Mouse (Mus musculus): ENCODE data around the gene Chd9. TPM values are rescaled to one million over a fixed set of nuclear protein-coding genes. Genes with fewer than 3 reads are reported as not detected.
A peak's percentile ranks its signal among the peaks of the same experiment; 100 is the strongest.

The Chd9 gene
- polyA plus RNA-seq, 1 experiment from 2014 or later: 60.0 TPM

DNA sequence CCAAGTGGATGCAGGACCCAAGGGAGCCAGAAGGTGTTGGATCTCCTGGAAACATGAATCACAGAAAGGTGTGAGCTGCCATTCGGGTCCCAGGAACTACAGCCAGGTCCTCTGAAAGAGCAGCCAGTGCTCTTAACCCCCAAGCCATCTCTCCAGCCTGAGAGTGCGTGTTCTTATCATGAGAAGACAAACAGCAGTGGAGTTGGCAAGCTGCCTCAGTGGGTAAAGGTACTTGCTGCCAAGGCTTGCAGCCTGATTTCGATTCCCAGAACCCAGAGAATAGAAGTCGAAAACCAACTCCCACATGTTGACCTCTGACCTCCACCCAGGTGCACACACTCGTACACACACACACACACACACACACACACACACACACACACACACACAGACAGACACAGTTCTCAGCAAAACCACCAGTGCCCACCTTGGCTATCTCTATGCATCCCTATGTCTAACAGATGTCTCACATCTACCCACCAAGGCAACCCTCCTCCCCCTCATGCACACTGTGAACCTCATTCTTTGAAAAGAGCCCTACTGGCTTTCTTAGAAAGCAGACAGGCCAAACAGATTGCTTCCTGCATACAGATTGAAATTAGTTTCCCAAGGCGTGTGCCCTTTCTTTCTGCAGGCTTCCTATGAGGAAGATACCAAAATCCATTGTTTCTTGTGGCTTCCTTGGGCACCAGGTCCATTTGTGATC lies 43.4 kb downstream of the Chd9 start:
- 74% methylated on average over 6 of the region's 6 CpGs for WGBS
- no peaks in the 10 kb centered on the region for H3K9me3 ChIP-seq (ENCODE audit: control insufficient read depth, low read length)
- ATAC-seq (ENCODE audit: insufficient number of reproducible peaks, low FRiP score, low TSS enrichment, low read depth) (no peak), DNase-seq (ENCODE audit: low spot score) (no peak)
- no peak overlapping the region for H3K27ac ChIP-seq (replicated peaks; ENCODE audit: low read depth, low read length)
- no peaks in the 10 kb centered on the region for H3K36me3 ChIP-seq (ENCODE audit: control insufficient read depth, insufficient read depth, low read length)
- peaks cover 24% of the 10 kb centered on the region for H3K4me1 ChIP-seq (ENCODE audit: control insufficient read depth, insufficient read depth, low read length)
- no peak overlapping the region for H3K4me3 ChIP-seq (ENCODE audit: low read depth, low read length)
- H3K9ac ChIP-seq (ENCODE audit: low read length): no peak overlapping the region
- no peak overlapping the region for H3K4me2 ChIP-seq (ENCODE audit: low read depth, severe bottlenecking)
- no peaks in the 10 kb centered on the region for H3K27me3 ChIP-seq (ENCODE audit: control insufficient read depth, insufficient read depth, low read length)

DNA sequence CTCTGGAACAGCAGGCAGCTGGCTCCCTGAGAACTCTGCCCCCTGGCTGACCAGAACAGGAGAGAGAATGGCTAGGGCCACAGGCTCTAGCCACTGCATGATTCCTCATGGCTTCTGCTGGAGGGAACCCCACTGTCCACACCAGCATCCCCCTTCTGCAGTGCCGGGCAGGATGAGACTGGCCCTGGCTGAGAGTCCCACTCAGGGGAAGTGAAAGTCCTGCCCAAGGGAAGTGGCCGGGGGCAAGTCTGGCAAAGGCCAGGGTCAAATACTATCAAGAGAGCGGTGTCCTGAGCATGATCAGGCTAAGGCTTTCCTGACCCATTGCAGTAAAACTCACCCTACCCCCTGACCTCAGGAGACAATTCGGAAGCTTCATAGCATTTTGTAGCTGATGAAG lies 44.9 kb downstream of the Chd9 start:
- Histone ChIP-seq H3K4me1 (ENCODE audit: control insufficient read depth, insufficient read depth, low read length) (peaks cover 37% of the 10 kb centered on the region), H3K9ac (ENCODE audit: low read length) (no peak overlapping the region), H3K9me3 (ENCODE audit: control insufficient read depth, low read length) (no peaks in the 10 kb centered on the region), H3K36me3 (ENCODE audit: control insufficient read depth, insufficient read depth, low read length) (no peaks in the 10 kb centered on the region), H3K4me2 (ENCODE audit: low read depth, severe bottlenecking) (no peak overlapping the region), H3K27ac (replicated peaks; ENCODE audit: low read depth, low read length) (no peak overlapping the region), H3K27me3 (ENCODE audit: control insufficient read depth, insufficient read depth, low read length) (no peaks in the 10 kb centered on the region), H3K4me3 (ENCODE audit: low read depth, low read length) (no peak overlapping the region)
- DNase-seq (ENCODE audit: low spot score) (no peak), ATAC-seq (ENCODE audit: insufficient number of reproducible peaks, low FRiP score, low TSS enrichment, low read depth) (no peak)
- WGBS: 88% methylated on average over 4 of the region's 4 CpGs

DNA sequence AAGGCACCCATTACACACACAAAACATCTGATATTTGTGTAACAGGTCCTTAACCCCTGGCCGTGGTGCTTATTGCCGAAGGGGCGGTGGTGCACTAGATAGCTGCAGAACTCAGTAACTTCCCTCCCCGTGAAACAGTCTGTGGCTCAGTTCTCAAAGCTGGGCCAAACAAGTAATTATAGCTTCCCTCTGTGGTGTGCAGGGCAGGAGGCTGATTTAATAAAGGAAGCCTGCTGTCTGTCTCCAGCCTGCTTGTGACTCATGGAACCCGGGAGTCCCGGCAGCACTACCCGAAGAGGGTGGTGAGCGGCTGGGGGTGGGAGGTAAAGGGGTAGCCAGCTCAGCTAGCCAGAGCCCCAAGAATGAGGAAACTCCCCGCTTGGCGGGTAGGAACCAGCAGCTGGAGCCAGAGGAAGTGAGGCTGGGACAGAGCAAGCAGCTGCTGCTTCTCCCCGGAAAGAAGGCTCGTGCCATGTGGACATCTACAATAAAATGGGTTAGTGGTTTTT lies 48.1 kb downstream of the Chd9 start:
- Histone ChIP-seq H3K9me3 (ENCODE audit: control insufficient read depth, low read length) (no peaks in the 10 kb centered on the region), H3K4me2 (ENCODE audit: low read depth, severe bottlenecking) (peak overlapping the region; percentile 75), H3K4me1 (ENCODE audit: control insufficient read depth, insufficient read depth, low read length) (peaks cover 19% of the 10 kb centered on the region), H3K9ac (ENCODE audit: low read length) (0 out of 2 replicates have a peak overlapping the region, but pooled peaks have one; percentile 27), H3K27ac (replicated peaks; ENCODE audit: low read depth, low read length) (peak overlapping the region; percentile 77), H3K4me3 (ENCODE audit: low read depth, low read length) (no peak overlapping the region), H3K27me3 (ENCODE audit: control insufficient read depth, insufficient read depth, low read length) (no peaks in the 10 kb centered on the region), H3K36me3 (ENCODE audit: control insufficient read depth, insufficient read depth, low read length) (no peaks in the 10 kb centered on the region)
- ATAC-seq (ENCODE audit: insufficient number of reproducible peaks, low FRiP score, low TSS enrichment, low read depth): peak; percentile 40; the same call in 1 of the 2 replicates
- 3% methylated on average over 12 of the region's 12 CpGs for WGBS
- peak; percentile 50 for DNase-seq (ENCODE audit: low spot score)

DNA sequence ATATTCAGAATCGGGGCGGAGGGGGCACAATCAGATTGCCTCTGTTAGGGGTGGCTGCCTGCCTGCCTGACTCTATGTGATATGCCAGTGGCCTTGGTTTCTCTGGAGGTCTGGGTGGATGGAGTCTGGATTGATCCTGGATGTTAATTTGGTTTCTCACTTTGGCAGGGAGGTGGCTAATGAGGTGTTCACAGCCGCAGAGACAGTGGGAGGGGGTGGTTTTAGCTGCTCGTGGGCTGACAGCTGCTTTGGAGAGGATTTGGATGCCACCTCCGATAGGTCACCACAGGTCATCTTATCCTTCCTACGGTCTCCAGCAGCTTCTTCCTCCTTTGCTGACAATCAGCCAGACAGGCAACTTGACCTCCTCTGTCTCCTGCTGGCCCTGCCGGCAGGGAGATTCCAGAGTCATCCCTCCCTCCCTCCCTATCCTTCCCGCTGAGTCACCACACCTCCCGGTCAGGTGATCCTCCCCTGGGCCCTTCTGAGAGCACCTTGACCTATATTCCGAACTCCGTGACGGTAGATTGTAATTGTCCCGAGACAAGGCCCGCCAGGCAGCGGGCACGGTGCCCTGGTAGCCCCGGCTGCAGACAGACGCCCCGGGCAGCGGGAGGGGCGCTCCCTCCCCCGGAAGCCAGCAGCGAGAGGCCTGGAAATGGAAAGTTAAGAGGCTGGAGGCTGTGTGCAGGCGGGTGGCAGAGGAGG lies 48.7 kb downstream of the Chd9 start:
- Histone ChIP-seq H3K27me3 (ENCODE audit: control insufficient read depth, insufficient read depth, low read length) (no peaks in the 10 kb centered on the region), H3K4me1 (ENCODE audit: control insufficient read depth, insufficient read depth, low read length) (peaks cover 19% of the 10 kb centered on the region), H3K9ac (ENCODE audit: low read length) (peak overlapping the region; percentile 52), H3K36me3 (ENCODE audit: control insufficient read depth, insufficient read depth, low read length) (no peaks in the 10 kb centered on the region), H3K4me3 (ENCODE audit: low read depth, low read length) (peak overlapping the region; percentile 32), H3K9me3 (ENCODE audit: control insufficient read depth, low read length) (no peaks in the 10 kb centered on the region), H3K4me2 (ENCODE audit: low read depth, severe bottlenecking) (peak overlapping the region; percentile 75), H3K27ac (replicated peaks; ENCODE audit: low read depth, low read length) (peak overlapping the region; percentile 77)
- peak; percentile 16; the same call in 1 of the 2 replicates for ATAC-seq (ENCODE audit: insufficient number of reproducible peaks, low FRiP score, low TSS enrichment, low read depth)
- DNase-seq (ENCODE audit: low spot score): peak; percentile 60
- under 1% methylated on average over 24 of the region's 24 CpGs for WGBS

DNA sequence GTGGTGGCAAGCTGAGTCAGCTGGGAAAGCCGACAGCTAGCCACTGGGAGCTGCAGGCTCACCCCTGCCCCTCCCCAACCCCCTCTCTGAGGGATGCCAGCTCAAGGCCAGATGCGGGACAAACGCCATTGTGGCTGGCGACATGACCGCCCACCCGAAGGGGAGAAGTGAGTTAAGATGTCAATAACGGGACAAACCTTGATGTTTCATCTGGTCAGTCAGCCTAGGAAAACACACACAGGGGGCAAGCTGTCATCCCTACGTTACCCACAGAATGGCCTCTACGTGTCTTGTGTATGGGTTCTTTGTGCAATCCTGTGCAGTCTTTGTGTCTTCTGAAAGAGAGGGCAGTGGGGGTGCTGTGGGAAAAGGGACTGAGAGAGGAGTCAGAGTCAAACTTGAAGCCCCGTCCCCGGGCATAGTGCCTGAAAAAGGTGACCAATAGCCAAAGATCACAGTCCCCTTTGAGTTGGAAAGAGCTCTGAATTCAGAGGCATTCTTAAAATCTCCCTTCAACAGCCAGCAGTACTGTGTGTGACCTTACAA lies 49.4 kb downstream of the Chd9 start:
- Histone ChIP-seq H3K27me3 (ENCODE audit: control insufficient read depth, insufficient read depth, low read length) (no peaks in the 10 kb centered on the region), H3K4me2 (ENCODE audit: low read depth, severe bottlenecking) (peak overlapping the region; percentile 75), H3K9me3 (ENCODE audit: control insufficient read depth, low read length) (no peaks in the 10 kb centered on the region), H3K9ac (ENCODE audit: low read length) (peak overlapping the region; percentile 52), H3K27ac (replicated peaks; ENCODE audit: low read depth, low read length) (peak overlapping the region; percentile 77; the same call in 1 of the 2 replicates), H3K4me1 (ENCODE audit: control insufficient read depth, insufficient read depth, low read length) (peaks cover 19% of the 10 kb centered on the region), H3K4me3 (ENCODE audit: low read depth, low read length) (peak overlapping the region; percentile 32), H3K36me3 (ENCODE audit: control insufficient read depth, insufficient read depth, low read length) (no peaks in the 10 kb centered on the region)
- ATAC-seq (ENCODE audit: insufficient number of reproducible peaks, low FRiP score, low TSS enrichment, low read depth) (no peak), DNase-seq (ENCODE audit: low spot score) (no peak)
- WGBS: 3% methylated on average over 11 of the region's 11 CpGs

DNA sequence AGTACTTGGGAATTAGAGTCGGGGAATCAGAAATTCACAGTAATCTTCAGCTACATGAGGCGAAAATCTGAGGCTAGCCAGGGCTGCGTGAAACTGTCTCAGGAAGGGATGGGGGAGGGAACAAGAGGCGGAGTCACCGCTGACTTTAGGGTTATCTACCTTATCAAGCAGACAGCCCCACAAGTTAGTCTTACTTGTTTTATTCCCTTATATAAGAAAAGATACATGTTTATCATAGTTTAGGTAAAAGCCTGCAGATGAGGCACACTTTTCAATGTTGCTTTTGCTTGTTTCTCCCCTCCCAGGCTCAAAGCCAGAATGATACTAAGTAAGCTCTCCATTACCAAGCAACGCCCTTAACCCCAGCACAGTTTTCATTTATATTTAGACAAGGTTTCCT lies 50.4 kb downstream of the Chd9 start:
- no peak overlapping the region for H3K4me3 ChIP-seq (ENCODE audit: low read depth, low read length)
- ATAC-seq (ENCODE audit: insufficient number of reproducible peaks, low FRiP score, low TSS enrichment, low read depth) (no peak), DNase-seq (ENCODE audit: low spot score) (no peak)
- H3K9ac ChIP-seq (ENCODE audit: low read length): no peak overlapping the region
- 69% methylated on average over 6 of the region's 6 CpGs for WGBS
- H3K4me2 ChIP-seq (ENCODE audit: low read depth, severe bottlenecking): no peak overlapping the region
- no peaks in the 10 kb centered on the region for H3K9me3 ChIP-seq (ENCODE audit: control insufficient read depth, low read length)
- H3K4me1 ChIP-seq (ENCODE audit: control insufficient read depth, insufficient read depth, low read length): peaks cover 19% of the 10 kb centered on the region
- no peaks in the 10 kb centered on the region for H3K36me3 ChIP-seq (ENCODE audit: control insufficient read depth, insufficient read depth, low read length)
- no peak overlapping the region for H3K27ac ChIP-seq (replicated peaks; ENCODE audit: low read depth, low read length)
- no peaks in the 10 kb centered on the region for H3K27me3 ChIP-seq (ENCODE audit: control insufficient read depth, insufficient read depth, low read length)

DNA sequence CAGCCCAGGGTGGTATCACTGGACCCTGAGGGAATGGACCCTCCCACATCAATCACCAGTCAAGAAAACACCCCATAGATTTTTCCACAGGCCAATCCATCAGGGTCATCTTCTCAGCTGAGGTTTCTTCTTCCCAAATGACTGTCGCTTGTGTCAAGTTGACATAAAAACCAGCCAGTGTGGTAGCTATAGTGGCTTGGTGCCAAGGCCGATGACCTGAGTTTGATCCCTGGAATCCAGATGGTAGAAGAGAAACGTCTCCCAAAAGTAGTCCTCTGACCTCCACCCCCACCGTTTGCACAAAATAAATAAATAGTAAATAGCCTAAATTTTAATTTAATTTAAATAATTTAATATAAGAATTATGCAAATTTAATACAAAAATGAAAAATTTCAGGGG lies 51.9 kb downstream of the Chd9 start:
- no peak for ATAC-seq (ENCODE audit: insufficient number of reproducible peaks, low FRiP score, low TSS enrichment, low read depth)
- Histone ChIP-seq H3K9ac (ENCODE audit: low read length) (no peak overlapping the region), H3K4me2 (ENCODE audit: low read depth, severe bottlenecking) (no peak overlapping the region), H3K9me3 (ENCODE audit: control insufficient read depth, low read length) (no peaks in the 10 kb centered on the region), H3K27ac (replicated peaks; ENCODE audit: low read depth, low read length) (no peak overlapping the region), H3K4me3 (ENCODE audit: low read depth, low read length) (no peak overlapping the region), H3K4me1 (ENCODE audit: control insufficient read depth, insufficient read depth, low read length) (peaks cover 19% of the 10 kb centered on the region), H3K36me3 (ENCODE audit: control insufficient read depth, insufficient read depth, low read length) (no peaks in the 10 kb centered on the region), H3K27me3 (ENCODE audit: control insufficient read depth, insufficient read depth, low read length) (no peaks in the 10 kb centered on the region)
- 86% methylated on average over 4 of the region's 4 CpGs for WGBS
- DNase-seq (ENCODE audit: low spot score): no peak

DNA sequence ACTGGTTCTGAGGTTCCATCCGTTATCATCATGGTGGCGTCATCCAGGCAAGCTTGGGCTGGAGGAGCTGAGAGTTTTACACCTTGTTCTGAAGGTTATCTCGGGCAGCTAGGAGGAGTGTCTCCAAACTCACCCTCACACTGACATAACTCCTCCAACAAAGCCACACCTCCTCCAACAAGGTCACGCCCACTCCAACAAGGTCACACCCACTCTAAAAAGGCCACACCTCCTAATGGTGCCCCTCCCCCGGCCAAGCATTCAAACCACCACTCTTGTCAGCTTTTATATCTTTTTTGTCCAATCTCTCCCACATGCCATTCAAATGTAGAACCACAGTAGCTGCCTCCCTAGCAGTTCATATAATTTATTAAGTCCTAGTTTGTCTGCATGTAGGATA lies 53.0 kb downstream of the Chd9 start:
- Histone ChIP-seq H3K4me3 (ENCODE audit: low read depth, low read length) (no peak overlapping the region), H3K27ac (replicated peaks; ENCODE audit: low read depth, low read length) (no peak overlapping the region), H3K9ac (ENCODE audit: low read length) (no peak overlapping the region), H3K9me3 (ENCODE audit: control insufficient read depth, low read length) (no peaks in the 10 kb centered on the region), H3K4me2 (ENCODE audit: low read depth, severe bottlenecking) (no peak overlapping the region), H3K4me1 (ENCODE audit: control insufficient read depth, insufficient read depth, low read length) (peaks cover 16% of the 10 kb centered on the region), H3K27me3 (ENCODE audit: control insufficient read depth, insufficient read depth, low read length) (no peaks in the 10 kb centered on the region), H3K36me3 (ENCODE audit: control insufficient read depth, insufficient read depth, low read length) (no peaks in the 10 kb centered on the region)
- WGBS: 78% methylated on average over 5 of the region's 5 CpGs
- no peak for DNase-seq (ENCODE audit: low spot score)
- no peak for ATAC-seq (ENCODE audit: insufficient number of reproducible peaks, low FRiP score, low TSS enrichment, low read depth)

Data from limb, embryonic 11.5 days (tissue).